Mouse (Mus musculus) adipocyte (in vitro differentiated cells): ENCODE data around the gene Kdm6b.
"Not testable (repeated sequence)": the region's sequence is repeated elsewhere in the genome, so short reads cannot be mapped to it uniquely, and the experiment has no call there.

Experiments
- DNase-seq: peaks from one replicate; pipeline ENCODE4 v3.0.0-alpha.2; 2016; ENCODE audit warnings: low spot score

Kdm6b gene

DNA sequence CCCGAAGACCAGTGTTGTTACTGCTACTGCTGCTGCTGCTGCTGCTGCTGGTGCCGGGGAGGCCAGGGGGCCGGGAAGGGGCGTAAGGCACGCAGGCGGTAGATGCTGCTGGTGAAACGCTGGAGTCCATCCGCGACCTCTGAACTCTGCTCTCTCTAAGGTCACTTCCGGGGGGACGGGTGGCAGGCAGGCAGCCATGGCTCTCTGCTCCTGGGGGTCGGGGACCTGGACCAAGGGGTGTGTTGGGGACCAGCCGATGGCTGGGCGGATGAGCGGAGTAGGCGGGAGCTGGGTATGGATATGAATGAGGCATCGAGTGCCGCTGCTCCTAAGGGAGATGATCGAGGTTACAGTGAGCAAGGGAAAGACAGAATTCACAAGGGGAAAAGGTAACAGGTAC, 7.2 kb downstream of the Kdm6b start:
- no peak for DNase-seq

DNA sequence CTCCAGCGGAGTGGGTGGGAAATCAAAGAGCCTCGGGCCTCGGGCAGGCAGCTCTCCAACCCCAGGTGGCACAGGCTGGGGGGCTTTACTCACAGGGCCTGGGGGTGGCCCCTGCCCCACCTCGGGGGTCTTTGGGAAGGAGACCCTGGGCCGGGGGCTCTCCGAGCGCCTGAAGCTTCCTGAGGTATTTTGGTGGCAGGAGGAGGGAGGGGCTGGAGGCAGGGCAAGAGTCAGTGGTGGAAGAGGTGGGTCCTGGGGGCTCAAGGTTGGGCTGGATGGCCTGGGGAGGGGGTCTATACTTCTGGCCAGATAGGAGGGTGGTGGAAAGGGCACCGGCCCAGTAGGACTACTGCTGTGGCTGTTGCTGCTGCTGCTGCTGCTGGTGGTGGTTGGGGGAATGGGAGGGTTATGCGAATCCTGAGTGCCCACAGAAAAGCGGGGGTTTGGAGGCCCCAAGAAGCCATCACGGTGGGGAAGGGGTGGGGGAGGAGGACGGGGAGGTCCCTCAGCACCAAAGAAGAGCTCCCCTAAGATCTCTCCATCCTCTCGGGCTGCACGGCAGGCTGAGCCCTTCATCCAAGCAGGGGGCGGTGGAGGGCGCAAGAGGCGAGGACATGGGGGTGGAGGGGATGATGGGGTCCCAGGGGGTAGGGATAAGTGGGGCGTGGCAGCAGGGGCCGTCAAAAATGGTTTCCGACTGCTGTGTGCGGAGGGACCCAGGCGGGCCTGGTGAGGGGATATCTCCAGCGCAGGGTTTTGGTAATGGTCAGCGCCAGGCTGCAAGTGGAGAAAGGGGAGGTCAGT, 7.9 kb downstream of the Kdm6b start:
- no peak for DNase-seq

DNA sequence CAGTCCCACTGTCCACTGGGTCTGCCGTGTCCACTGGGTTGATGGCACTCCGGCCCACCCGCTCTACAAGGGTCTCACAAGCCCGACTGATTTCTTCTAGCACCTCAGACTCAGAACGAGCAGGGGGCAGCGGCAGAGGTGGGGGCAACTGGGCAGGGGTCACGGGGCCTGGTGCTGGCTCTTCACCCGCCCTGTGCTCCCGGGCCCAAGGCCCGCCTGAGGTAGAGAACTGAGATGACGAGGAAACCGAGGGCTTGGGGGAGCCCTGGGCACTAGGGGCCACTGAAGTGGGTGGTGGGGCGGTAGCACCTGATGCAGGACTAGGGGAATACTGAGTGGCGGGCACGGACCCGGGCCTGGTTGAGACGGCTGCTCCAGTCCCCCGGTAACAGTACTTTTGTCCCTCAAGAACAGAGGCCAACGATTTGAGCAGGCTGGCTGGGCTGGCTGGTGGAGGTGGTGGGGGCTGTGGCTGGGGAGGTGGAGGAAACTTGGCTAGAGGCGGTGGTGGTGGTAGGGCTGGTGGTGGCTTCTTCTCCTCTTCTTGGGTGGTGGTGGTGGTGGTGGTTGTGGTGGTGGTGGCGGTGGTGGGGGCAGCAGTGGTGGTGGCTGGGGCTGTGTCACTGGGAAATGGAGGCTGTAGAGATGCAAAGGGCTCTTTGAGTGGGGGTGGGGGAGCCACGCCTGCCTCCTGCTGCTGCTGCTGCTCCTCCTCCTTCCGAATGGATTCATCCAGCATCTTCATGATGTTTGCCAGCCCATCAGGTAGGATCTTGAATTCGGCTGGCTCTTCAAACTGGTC, 8.7 kb downstream of the Kdm6b start:
- no peak for DNase-seq

DNA sequence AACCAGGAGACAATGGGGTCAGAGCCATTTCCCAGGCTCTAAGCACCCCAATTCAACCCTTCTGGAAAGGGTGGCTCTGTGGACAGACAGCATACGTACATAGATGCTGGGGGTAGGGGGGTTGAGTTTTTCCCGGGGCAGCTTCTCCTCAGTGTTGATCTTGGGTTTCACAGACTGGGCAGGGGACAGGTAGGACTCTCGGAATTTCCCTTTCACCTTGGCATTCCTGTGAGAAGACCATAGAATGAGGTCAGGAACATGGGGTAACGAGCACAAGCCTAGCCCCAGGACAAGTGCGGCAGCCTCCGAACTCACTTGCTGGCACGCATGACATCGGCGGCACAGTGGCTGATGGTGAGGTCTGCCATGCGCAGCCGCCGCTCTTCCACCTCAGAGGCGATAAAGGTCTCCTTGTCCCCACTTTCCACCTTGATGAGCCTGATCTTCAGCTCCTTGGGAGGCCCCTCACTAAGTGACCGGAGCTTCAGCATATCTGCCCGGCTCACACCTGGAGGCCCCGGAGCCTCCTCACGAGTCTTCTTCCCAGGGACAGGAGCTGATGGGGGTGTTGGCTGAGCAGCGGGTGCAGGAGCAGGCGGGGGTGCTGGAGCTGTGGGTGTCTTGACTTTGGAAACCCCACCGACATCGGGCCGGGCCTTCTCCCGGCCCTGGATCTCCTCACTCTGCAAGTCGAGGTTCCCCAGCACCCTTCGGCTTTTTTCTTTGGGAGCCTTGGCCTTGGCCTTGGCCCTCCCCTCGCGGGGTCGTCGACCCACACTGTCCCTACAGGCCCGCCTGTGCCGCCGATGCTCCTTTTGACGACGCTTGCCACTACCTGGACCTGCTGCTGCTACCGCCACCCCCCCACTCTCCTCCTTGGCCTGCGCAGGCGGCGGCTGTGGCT, 9.5 kb downstream of the Kdm6b start:
- DNase-seq = no peak

DNA sequence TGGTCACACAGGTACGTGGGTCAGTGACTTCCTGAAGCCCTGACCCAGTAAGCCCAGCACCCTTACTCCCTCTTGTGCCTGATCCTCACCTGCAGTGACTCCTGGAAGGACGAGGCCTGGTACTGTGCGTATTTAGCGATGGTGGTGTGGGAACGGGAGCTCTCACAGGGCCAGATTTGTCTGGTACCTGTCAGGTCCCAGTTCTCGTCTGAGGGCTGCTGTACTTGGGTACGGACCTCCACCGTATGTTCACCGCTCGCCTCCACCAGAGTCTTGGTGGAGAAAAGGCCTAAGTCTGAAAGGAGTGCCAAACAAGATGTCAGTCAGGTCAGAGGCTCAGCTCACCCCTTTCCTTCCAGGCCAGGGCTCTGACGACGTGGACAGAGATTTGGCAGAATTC, 11.5 kb downstream of the Kdm6b start:
- DNase-seq = no peak

DNA sequence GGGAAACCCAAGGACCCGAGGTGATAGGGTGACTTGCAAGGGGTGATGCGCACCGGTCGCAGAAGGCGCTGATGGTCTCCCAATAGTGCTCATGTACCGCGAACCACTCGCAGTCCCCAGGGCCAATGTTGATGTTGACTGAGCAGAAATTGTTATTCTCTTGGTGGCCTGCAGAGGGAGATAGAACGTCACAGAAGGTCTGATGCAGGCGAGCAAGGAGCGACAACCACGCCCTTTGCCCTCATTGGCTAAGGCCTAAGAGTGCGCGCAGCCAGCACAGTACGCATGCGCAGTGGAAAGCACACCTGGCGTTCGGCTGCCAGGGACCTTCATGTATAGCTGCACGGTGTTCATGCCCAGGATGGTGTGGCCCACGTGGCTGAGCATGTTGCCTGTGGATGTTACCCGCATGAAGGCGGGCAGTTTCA, 12.3 kb downstream of the Kdm6b start:
- DNase-seq = peak; percentile 72

DNA sequence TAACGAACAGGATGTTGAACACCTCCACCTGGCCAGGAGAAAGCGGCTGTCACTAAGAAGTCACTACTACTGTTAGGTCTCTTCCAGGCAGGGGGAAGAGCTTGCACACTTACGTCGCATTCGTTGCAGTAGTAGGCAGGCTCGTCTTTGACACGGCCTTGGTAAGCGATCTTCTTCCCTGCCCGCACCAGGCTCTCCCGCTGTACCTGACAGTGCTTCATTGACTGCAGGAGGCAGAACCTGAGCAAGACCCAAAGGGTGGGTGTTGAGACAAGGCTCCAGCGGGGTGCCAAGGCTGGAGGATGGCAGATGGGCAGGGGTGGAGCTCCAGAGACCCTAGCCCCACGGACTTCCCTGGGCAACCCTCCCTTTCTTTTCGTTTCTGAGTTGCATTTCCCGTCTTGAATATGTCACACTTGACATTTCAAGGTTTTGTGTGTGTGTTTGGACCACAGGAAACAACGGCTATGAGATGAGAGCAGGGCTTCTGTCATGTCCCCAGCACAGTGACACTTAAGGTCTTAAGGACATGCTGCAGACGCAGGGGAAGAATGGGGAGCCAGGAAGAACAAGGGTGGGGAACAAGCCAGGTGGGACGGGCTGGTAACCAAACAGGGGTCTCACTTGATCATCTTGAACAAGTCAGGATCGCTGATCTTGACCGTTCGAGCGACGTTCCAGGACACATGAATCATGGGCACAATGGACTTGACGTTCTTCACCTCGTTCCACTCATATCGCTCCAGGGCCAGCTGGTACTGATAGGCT, 13.2 kb downstream of the Kdm6b start:
- DNase-seq = no peak

DNA sequence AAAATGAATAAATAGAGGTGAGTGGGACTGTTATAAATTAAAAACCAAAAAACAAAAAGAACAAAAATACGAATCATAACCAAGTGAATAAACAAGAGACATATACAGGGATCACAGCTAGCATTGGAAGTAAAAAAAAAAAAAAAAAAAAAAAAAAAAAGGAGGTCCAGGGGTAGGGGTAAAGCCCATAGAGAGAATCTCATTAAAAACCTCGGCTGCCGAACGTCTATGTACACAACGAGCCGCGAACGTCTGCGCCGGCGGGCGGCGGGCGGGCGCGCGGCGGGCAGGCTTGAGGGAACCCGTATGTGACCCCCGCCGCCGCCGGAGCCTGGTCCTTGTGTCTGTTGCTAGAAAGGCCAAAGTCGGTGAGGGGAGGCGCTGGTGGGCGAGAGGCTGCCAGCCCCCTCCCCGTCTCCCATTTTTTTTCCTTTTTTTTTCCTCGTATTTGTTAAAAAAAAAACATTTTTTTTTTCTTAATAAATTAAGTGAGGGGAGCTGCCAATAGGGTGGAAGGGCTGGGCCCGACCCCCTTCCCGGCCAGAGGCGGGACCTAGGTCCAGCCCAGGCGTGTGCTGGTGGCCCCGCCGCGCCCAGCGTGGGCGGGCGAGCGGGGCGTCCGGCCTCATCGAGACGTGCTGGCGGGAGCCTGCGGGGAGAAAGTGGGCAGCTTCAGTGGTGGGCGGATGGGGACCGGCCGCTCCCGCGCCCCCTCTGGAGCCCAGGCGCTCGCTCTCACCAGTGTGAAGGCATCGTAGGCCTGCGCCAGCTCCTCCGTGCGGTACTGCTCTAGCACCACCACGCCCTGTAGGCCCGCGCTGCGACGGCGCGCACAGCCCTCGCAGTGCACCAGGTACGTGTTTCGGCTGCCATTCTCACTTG, 14.0 kb downstream of the Kdm6b start:
- DNase-seq = no peak

DNA sequence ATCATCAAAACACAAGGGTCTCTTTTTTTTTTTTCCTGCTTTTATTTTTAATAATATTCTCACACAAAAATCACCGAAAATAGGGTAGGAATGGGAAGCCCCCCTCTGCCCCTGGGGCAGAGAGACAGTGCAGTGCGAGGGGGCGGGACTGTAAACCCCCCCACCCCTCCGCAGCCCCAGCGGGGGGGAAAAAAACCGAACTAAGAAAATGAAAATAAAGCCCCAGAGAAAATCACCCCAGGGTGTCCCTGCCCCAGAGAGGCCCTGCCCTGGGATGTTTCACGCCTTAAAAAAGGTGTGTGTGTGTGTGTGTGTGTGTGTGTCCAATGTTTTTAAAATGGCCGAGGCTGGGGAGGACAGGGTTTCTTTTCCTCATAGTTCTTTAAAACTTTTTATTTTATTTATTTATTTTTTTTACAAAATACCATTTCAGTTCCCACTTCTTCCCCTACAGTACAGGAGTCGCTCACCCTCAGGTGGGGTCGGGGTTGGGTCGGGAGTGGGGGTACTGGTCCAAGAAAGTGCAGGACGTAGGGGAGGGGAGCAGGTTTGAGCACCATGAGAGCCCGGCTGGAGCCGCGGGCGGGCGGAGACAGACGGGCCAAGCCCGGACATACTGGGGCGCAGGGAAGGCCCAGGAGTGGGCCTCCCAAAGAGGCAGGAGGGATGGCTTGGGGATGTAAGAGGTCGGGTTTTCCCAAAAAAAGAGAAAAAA, 14.8 kb downstream of the Kdm6b start:
- DNase-seq = no peak

DNA sequence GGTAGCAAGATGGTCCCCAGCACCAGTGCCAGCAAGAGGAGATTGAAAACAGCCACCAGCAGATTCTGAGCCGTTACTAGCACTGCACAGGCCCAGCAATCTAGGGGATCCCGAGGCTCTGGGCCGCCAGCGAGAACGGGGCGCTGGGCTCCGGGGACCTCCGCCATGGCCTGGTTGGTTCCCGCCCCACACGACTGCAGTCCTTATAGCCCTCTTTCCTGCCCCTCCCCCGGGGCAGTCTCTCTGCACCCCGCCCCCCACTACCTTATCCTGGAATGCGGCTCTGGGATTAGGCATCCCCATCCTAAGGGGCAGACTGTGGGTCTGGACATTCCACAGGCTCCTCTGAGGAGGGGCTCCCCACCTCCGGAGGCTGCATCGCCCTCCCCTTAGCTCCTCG, 15.4 kb downstream of the Kdm6b start, which contains the start of gene Tmem88:
Gene Tmem88 (minus strand): TSS at position 176 of the 400 bp plus-strand sequence.
- no peak for DNase-seq

DNA sequence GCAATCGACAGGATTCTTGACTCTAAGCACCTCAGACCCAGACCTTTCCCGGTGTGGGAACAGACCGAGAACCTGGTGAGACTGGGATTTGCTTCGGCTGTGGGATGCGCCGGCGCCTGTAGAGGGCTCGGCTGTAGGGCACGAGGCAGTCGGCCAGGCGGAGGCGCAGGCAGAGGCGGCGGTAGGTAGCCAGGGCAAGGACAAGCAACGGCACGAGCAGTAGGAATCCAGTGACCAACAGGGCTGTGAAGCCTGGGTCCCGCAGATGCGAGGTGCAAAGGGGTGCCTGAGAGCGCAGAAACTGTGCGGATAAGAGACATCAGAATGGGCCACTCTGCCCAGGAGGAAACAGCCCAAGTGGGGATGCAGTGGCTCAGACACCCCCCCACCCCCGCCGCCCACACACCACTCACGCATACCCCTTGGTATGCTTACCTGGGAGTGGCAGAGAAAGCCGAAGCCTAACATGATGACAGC, 15.9 kb downstream of the Kdm6b start:
- DNase-seq = no peak

DNA sequence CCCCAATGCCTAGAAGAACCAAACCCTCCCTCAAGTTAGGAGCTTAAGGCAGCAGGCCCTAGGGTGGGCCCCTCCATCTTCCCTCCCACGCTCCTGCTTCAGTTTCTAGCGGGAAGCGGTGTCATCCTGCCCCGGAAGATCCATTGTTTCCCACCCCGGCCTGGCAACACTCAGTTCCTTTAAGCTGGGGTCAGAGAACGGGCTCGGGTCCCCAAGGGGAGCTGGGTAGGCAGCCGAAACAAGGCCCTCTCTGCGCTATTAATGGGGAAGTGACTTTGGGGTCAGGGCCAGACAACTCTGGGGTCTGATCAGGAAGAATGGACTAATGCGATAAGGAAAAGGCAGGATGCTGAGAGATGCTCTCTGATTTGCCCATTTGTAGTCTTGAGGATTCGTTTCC, 16.7 kb downstream of the Kdm6b start:
- DNase-seq = no peak

DNA sequence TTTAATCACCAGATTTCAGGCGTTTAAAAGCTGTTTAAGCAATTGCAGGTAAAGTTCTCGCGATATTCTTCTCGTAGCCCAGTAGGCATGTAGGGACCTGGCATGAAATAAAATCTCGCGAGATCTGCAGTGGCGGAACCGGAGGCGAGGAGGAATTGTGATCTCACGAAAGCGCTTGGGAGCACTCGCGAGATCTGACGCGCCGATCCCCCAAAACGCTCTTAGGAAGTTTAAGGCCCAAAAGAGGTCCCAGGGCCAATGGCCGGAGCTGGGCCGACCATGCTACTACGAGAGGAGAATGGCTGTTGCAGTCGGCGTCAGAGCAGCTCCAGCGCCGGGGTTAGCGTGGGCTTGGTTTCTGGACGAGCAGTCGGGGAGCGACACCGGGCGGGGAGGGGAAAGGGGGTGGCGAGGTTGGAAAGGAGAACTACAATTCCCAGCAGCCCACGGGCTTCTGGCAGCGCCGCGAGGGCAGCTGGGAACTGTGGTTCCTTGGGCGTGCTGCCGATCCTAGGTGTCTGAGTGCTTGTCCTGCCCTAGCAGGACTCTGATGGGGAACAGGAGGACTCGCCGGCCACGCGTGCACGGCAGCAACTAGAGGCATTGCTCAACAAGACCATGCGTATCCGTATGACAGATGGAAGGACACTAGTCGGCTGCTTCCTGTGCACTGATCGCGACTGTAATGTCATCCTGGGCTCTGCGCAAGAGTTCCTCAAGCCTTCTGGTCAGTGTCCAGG, 17.7 kb downstream of the Kdm6b start:
- peak; percentile 99 for DNase-seq

DNA sequence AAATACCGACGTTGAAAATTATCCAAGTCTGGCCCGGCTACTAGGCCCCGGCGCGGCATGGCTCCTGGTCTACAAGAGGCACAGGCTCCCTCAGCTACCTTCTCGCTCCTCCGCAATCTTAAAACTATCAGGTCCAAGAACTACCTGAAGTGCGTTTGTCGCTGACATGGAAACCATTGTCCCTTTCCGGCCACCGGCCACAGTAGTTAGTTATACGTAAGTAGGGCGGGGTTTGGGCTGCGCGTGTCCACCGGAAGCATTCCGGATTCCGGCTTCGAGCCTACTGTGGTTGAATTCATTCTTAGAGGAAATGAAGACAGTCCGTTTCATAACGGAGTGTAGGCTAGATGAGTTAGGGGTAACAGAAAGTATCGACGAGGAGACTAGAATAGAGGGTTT, 18.2 kb downstream of the Kdm6b start, which contains the start of the genes Naa38 and Cyb5d1:
Gene Naa38 (plus strand): TSS at position 253 of the 399 bp plus-strand sequence.
Gene Cyb5d1 (minus strand): TSS at position 397 of the 399 bp plus-strand sequence.
- DNase-seq = not testable (repeated sequence)

DNA sequence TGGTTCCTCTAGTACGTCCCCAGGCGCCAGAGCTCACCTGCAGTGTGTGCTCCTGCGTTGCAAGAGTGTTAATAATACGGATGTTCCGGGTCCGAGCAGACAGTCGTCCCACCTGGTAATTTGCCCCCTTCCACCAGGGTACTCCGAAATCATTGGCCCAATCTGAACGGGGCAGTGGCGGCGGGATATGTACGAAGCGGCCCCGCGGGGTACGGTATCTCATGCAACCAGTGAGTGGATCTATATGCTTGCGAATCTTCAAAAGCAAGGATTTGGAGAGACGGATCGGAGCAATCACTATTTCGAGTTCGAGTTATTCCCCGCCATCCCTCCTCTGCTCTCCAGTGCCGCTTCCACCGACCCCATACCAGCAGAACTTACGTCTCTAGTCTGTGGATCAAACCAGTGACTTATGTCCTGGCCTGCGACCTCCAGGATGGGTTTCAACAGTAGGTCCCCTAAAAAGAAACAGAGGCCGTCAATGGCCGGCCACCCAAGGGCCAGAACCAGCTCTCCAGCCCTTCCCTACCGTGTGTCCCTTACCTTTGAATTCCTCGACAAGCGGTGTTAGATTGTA, 18.8 kb downstream of the Kdm6b start:
- DNase-seq = peak; percentile 29

DNA sequence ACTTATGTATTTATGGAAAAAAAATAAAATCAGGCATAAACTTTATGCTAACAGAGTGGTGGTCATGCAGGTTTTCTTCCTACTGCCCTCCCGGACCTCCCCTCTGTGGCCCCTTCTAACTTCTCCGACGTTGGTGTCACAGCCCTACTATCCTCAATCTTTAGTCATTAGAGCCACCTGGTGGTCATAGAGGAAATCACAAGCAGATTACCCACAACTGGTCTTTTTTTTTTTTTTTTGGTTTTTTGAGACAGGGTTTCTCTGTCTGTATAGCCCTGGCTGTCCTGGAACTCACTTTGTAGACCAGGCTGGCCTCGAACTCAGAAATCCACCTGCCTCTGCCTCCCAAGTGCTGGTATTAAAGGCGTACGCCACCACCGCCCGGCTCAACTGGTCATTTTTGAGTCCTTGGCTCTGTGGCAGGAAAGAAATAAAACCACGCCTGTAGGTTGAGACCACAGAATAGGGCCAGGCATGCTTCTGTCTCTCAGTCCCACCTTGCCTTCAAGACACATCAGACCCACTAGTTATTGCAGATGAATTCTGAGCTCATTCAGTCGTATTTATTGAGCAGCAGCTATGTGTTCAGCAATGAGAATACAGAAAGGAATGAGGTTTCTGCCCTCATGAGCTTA, 23.0 kb downstream of the Kdm6b start:
- peak; percentile 88 for DNase-seq

DNA sequence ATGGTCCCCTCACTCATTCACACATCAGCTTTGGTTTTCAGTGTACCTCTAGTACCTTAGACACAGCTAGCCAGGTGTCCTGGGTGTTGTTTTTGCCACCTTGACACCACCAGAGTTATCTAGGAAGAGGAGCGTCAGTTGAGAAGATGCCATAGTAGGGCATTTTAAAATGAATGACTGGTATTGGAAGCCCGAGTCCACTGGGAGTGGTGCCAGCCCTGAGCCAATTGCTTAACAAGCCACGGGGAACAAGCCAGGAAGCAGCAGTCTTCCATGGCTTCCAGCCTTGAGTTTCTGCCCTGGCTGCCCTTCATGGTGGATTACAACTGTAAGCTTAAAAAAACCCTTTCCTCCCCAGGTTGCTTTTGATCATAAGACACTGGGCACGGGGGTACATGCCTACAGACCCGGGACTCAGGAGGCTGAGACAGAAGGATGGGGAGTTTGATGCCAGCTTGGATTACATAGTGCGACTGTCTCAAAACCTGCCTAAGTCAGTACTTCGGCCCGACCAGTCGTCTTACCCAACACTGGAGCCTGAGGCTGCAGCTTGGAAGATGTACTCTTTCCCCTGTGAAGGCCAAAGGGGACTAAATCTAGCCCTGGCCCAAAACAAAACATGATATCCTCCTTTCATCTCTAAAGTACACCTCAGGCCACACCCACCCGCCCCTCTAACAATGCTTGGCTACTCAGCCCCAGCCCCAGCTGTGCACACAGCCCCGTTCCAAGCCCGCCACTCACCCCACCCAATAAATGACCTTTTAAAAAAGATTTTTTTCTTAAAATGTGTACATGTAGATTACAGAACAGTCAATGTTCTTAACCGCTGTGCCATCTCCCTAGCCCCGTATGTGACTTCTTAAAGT, 23.7 kb downstream of the Kdm6b start:
- peak; percentile 95 for DNase-seq
